Mouse (Mus musculus): ENCODE measurements around the gene Zfp57. TPM values are rescaled to one million over a fixed set of nuclear protein-coding genes. Genes with fewer than 3 reads are reported as not detected.

Zfp57 gene
- total and polyA plus RNA-seq, 3 experiments = not detected

- TF ChIP-seq UBTF (IDR thresholded peaks at IDR 0.05; ENCODE audit: borderline replicate concordance, insufficient read depth, low read depth, low read length) (peak; percentile 67; the same call in 1 of the 2 replicates), SMC3 (IDR thresholded peaks at IDR 0.05; ENCODE audit: low read depth, low read length) (no peak), ZNF384 (IDR thresholded peaks at IDR 0.05; ENCODE audit: low read depth, low read length) (no peak), MYB (IDR thresholded peaks at IDR 0.05; ENCODE audit: low read depth, low read length) (no peak), JUND (IDR thresholded peaks at IDR 0.05; ENCODE audit: low read depth, low read length) (no peak)
These were observed 44.8 kb downstream of the Zfp57 start, which contains the start of gene Gabbr1 (continued) for GRCm38 (mm10) chr17:37045611-37046311.

- peak; percentile 74 for DNase-seq (ENCODE audit: low read depth, low spot score)
- no peak overlapping the region for H3K27ac ChIP-seq (ENCODE audit: control insufficient read depth, low read depth, low read length)
- peak overlapping the region; percentile 64 to 98 for H3K4me3 ChIP-seq (ENCODE audit: control insufficient read depth in 1 of 2, insufficient read depth in 1 of 2, low read depth in 2 of 2, low read length in 2 of 2)
- no peaks in the 10 kb centered on the region for H3K9me3 ChIP-seq (replicated peaks; ENCODE audit: insufficient read depth, low read length)
- peaks cover 1% of the 10 kb centered on the region for H3K79me2 ChIP-seq (ENCODE audit: control insufficient read depth, insufficient read depth, low read length, poor library complexity)
- H3K27me3 ChIP-seq (ENCODE audit: control insufficient read depth in 1 of 2, insufficient read depth in 2 of 2, low read length in 2 of 2) = no peaks in the 10 kb centered on the region
- peaks cover 2% of the 10 kb centered on the region in 2 experiments; a peak in 1 of 4 replicates for H3K4me1 ChIP-seq (ENCODE audit: control insufficient read depth in 1 of 2, insufficient read depth in 2 of 2, low read length in 2 of 2)
- TF ChIP-seq TBP (IDR thresholded peaks at IDR 0.05; ENCODE audit: low read depth, low read length) (no peak), POLR2A (IDR thresholded peaks at IDR 0.05; ENCODE audit: control insufficient read depth in 1 of 2, insufficient read depth in 1 of 2, low read depth in 1 of 2, low read length in 2 of 2, poor library complexity in 1 of 2) (peak in 1 of 2 experiments; percentile 40; a peak in 2 of 4 replicates), CTCF (IDR thresholded peaks at IDR 0.05 in 2 of 3, conservative IDR thresholded peaks at IDR 0.05 in 1 of 3; ENCODE audit: control insufficient read depth in 1 of 3, insufficient read depth in 1 of 3, low read depth in 2 of 3, low read length in 3 of 3, poor library complexity in 1 of 3, severe bottlenecking in 1 of 3) (peak in 2 of 3 experiments; percentile 23 to 34; a peak in 4 of 6 replicates), NELFE (IDR thresholded peaks at IDR 0.05; ENCODE audit: low read depth, low read length) (peak; percentile 21; the same call in 1 of the 2 replicates)
- peak overlapping the region; percentile 94 for H3K9ac ChIP-seq (ENCODE audit: control insufficient read depth, low read depth, low read length, poor library complexity, severe bottlenecking)
- peaks cover 0 to 7% of the 10 kb centered on the region in 2 experiments; a peak in 2 of 4 replicates for H3K36me3 ChIP-seq (ENCODE audit: control insufficient read depth in 1 of 2, insufficient read depth in 2 of 2, low read length in 2 of 2)
These were observed 45.5 kb downstream of the Zfp57 start for GRCm38 (mm10) chr17:37046312-37047112.

GRCm38 (mm10) chr17:37047332-37047976, 46.5 kb downstream of the Zfp57 start:
- Histone ChIP-seq H3K27ac (ENCODE audit: control insufficient read depth, low read depth, low read length) (no peak overlapping the region), H3K9me3 (replicated peaks; ENCODE audit: insufficient read depth, low read length) (no peaks in the 10 kb centered on the region), H3K79me2 (ENCODE audit: control insufficient read depth, insufficient read depth, low read length, poor library complexity) (peaks cover 1% of the 10 kb centered on the region), H3K4me1 (ENCODE audit: control insufficient read depth in 1 of 2, insufficient read depth in 2 of 2, low read length in 2 of 2) (peaks cover 2% of the 10 kb centered on the region in 2 experiments; a peak in 1 of 4 replicates), H3K36me3 (ENCODE audit: control insufficient read depth in 1 of 2, insufficient read depth in 2 of 2, low read length in 2 of 2) (peaks cover 0 to 7% of the 10 kb centered on the region in 2 experiments; a peak in 2 of 4 replicates), H3K4me3 (ENCODE audit: control insufficient read depth in 1 of 2, insufficient read depth in 1 of 2, low read depth in 2 of 2, low read length in 2 of 2) (no peak overlapping the region), H3K9ac (ENCODE audit: control insufficient read depth, low read depth, low read length, poor library complexity, severe bottlenecking) (no peak overlapping the region), H3K27me3 (ENCODE audit: control insufficient read depth in 1 of 2, insufficient read depth in 2 of 2, low read length in 2 of 2) (no peaks in the 10 kb centered on the region)
- no peak for DNase-seq (ENCODE audit: low read depth, low spot score)
- TF ChIP-seq MAFK (IDR thresholded peaks at IDR 0.05; ENCODE audit: borderline replicate concordance, low read depth, low read length) = peak; percentile 14; the same call in 1 of the 2 replicates
- no peak for TF ChIP-seq MYB (IDR thresholded peaks at IDR 0.05; ENCODE audit: low read depth, low read length)

All from MEL (cell line).